Mouse (Mus musculus) embryonic facial prominence, embryonic 15.5 days (tissue): ENCODE results near the gene Lrrfip1. TPM values are rescaled to one million over a fixed set of nuclear protein-coding genes. Genes with fewer than 3 reads are reported as not detected.

Experiments used
- ATAC-seq: fragments of 200-750 bp; cut with Nextera tagmentation; 2 replicates; pipeline ENCODE4 v1.8.0; 2017; ENCODE audit warnings: low read depth, moderate TSS enrichment; ENCODE audit not compliant: insufficient number of reproducible peaks, low FRiP score, low TSS enrichment
- H3K27ac ChIP-seq: fragments of 300-500 bp; sonication (generic); replicated peaks from 2 replicates; pipeline ENCODE4 v1.5.1; 2015; ENCODE audit warnings: mild to moderate bottlenecking, inconsistent platforms
- H3K27me3 ChIP-seq: fragments of 300-500 bp; sonication (generic); 2 replicates; pipeline ENCODE4 v1.6.1; 2015; ENCODE audit warnings: inconsistent platforms
- H3K36me3 ChIP-seq: fragments of 300-500 bp; sonication (generic); 2 replicates; pipeline ENCODE4 v1.6.1; 2015; ENCODE audit warnings: mild to moderate bottlenecking, inconsistent platforms
- H3K4me1 ChIP-seq: fragments of 300-500 bp; sonication (generic); 2 replicates; pipeline ENCODE4 v1.6.1; 2015; ENCODE audit warnings: inconsistent platforms
- H3K4me2 ChIP-seq: fragments of 300-500 bp; sonication (generic); replicated peaks from 2 replicates; pipeline ENCODE4 v1.6.1; 2015; ENCODE audit warnings: mild to moderate bottlenecking, inconsistent platforms
- H3K4me3 ChIP-seq: fragments of 300-500 bp; sonication (generic); replicated peaks from 2 replicates; pipeline ENCODE4 v1.5.1; 2015; ENCODE audit warnings: mild to moderate bottlenecking, inconsistent platforms
- H3K9ac ChIP-seq: fragments of 300-500 bp; sonication (generic); 2 replicates; pipeline ENCODE4 v1.6.1; 2015; ENCODE audit warnings: inconsistent platforms
- H3K9me3 ChIP-seq: fragments of 300-500 bp; sonication (generic); replicated peaks from 2 replicates; pipeline ENCODE4 v1.6.1; 2016; ENCODE audit warnings: inconsistent platforms
- whole genome bisulfite sequencing: fragments of 180-500 bp; shearing (Covaris S2); methylation state at CpG from one replicate; pipeline ENCODE4 v1.1.7; 2015; 5-methylcytosine and 5-hydroxymethylcytosine counted together
- polyA plus RNA-seq: library from polyadenylated mRNA; unstranded; fragments of >200 nt; fragmentation: Nextera tagmentation; extraction: Ambion mirVana; gene quantifications from 2 replicates; pipeline ENCODE4 v1.2.1, GENCODE M21; 2015

Gene Lrrfip1
- polyA plus RNA-seq, 1 experiment from 2014 or later = 56.8 TPM

DNA sequence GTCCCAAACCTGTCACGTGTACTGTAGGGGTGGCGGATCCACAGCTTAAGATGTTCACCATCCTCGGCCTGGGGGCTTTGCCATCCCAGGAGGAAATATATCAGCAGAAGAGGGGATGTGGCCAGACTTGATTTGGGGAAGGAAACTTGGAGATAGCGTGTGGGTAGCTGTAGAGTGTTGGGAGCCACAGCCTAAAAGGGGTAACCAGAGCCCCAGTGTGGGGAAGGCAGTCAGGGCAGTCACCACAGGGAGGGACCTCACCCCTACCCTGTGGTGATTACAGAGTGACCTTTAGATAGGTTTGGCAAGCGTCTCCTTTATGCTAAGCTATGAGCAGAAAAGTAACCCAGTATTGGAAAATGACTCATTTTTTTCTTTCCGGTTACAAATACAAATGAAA, 71.0 kb downstream of the Lrrfip1 start:
- no peak overlapping the region for H3K4me2 ChIP-seq
- H3K9me3 ChIP-seq = no peaks in the 10 kb centered on the region
- ATAC-seq = no peak; the same call in 1 of the 2 replicates
- H3K27ac ChIP-seq = no peak overlapping the region
- H3K4me1 ChIP-seq = peaks cover 26% of the 10 kb centered on the region
- H3K9ac ChIP-seq = no peak overlapping the region
- H3K4me3 ChIP-seq = no peak overlapping the region
- no peaks in the 10 kb centered on the region for H3K27me3 ChIP-seq
- WGBS = 81% methylated on average over 6 of the region's 6 CpGs
- 0 out of 2 replicates have a peak, but pooled peaks cover 2% of the 10 kb centered on the region for H3K36me3 ChIP-seq

DNA sequence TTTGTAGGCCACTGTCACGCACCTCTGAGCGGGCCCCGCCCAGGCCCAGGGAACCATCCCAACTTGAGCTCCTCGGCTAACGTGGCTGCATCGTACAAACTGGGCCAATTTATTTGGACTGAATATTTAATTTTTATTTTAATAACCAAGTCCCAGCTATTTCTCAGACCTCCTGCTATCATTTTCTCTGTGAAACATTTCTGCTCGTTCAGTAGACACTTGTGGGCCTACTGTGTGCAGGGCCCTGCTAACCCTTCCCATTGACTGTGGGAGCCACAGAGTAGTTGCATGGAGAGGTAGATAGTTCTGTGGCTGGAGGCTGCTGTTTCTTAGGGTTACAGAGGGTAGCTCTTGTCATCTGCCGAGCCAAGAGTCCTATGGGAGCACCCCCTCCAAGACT, 72.0 kb downstream of the Lrrfip1 start:
- 87% methylated on average over 8 of the region's 8 CpGs for WGBS
- no peaks in the 10 kb centered on the region for H3K9me3 ChIP-seq
- peaks cover 16% of the 10 kb centered on the region for H3K4me1 ChIP-seq
- H3K9ac ChIP-seq = no peak overlapping the region
- H3K27ac ChIP-seq = no peak overlapping the region
- no peak overlapping the region for H3K4me2 ChIP-seq
- no peaks in the 10 kb centered on the region for H3K27me3 ChIP-seq
- ATAC-seq = no peak
- no peak overlapping the region for H3K4me3 ChIP-seq
- 0 out of 2 replicates have a peak, but pooled peaks cover 2% of the 10 kb centered on the region for H3K36me3 ChIP-seq

DNA sequence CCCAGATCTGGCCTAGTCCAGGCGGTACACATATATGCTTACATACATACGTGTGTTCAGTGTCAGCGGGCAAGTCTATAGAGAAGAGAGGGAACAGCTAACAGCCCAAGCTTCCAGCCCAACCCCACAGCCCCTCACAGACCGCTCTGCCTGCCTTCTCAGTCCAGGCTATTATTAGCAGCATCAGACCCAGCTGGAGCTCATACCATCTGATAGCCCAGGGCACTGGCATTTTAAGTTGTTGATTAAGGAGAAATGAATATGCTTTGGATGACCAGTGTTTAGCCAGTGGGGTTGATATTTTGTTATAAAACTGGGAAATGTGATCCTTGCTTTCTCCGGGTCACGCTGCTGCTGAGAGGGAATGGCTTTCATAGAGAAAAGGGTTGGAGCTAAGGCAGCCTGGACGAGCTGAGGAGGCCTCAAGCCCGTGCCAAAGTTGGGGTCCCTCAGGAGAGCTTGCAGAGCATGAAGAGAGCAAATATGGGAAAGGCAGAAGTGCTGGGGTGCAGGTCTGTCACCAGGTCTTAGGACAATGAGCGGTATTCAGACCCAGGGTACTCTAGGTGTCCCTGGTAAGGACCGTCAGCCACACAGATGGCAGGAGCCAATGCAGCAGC, 73.2 kb downstream of the Lrrfip1 start:
- no peak for ATAC-seq
- no peak overlapping the region for H3K27ac ChIP-seq
- H3K36me3 ChIP-seq = 0 out of 2 replicates have a peak, but pooled peaks cover 2% of the 10 kb centered on the region
- H3K27me3 ChIP-seq = no peaks in the 10 kb centered on the region
- H3K4me1 ChIP-seq = peaks cover 23% of the 10 kb centered on the region
- no peaks in the 10 kb centered on the region for H3K9me3 ChIP-seq
- H3K4me3 ChIP-seq = no peak overlapping the region
- no peak overlapping the region for H3K4me2 ChIP-seq
- WGBS = 66% methylated on average over 10 of the region's 10 CpGs
- no peak overlapping the region for H3K9ac ChIP-seq

DNA sequence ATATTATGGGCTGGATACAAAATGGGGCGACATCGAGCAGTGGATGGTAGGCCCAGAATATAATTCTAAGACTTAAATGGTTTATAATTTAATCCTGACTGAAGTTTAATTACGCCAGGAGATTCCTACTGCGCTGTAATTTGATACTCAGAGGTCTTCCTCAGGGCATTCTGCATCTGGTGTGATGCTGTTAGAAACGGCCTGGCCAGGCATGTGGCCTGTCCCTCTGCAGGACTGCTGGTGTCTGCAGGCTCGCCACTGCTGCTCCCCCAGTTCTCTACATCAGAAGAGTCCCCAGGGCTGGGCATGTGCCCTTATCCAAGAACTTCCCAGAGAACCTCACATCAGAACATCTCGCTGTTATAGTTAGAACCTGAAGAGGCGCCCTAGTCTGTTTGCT, 78.4 kb downstream of the Lrrfip1 start:
- WGBS = 42% methylated on average over 8 of the region's 8 CpGs
- Histone ChIP-seq H3K27ac (peak overlapping the region; percentile 17; the same call in 1 of the 2 replicates), H3K4me1 (peaks cover 21% of the 10 kb centered on the region), H3K9me3 (no peaks in the 10 kb centered on the region), H3K36me3 (no peaks in the 10 kb centered on the region), H3K27me3 (no peaks in the 10 kb centered on the region), H3K4me3 (no peak overlapping the region), H3K9ac (no peak overlapping the region), H3K4me2 (no peak overlapping the region)
- no peak for ATAC-seq

DNA sequence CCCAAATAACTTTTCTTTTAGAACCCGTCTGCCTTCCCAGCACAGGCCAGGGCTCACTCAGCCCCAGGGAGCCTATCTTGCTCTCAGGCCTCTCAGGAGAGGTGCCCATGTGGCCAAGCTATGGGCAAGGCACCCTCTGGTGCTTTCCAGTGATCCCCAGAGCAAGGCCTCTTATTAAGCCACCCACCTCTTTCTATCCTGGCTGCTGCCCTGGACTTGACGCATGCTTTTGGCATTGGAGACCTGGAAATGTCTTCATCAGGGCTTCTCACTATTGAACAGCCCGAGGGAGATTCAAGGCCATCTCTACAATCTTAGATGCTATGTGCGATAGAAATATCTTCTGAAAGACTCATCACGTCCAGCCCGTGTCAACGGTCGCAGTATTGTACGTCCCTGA, 78.9 kb downstream of the Lrrfip1 start:
- no peak overlapping the region for H3K4me2 ChIP-seq
- 72% methylated on average over 9 of the region's 9 CpGs for WGBS
- no peaks in the 10 kb centered on the region for H3K9me3 ChIP-seq
- no peaks in the 10 kb centered on the region for H3K36me3 ChIP-seq
- H3K27me3 ChIP-seq = no peaks in the 10 kb centered on the region
- no peak for ATAC-seq
- H3K4me1 ChIP-seq = peaks cover 21% of the 10 kb centered on the region
- no peak overlapping the region for H3K9ac ChIP-seq
- H3K4me3 ChIP-seq = no peak overlapping the region
- H3K27ac ChIP-seq = peak overlapping the region; percentile 17

DNA sequence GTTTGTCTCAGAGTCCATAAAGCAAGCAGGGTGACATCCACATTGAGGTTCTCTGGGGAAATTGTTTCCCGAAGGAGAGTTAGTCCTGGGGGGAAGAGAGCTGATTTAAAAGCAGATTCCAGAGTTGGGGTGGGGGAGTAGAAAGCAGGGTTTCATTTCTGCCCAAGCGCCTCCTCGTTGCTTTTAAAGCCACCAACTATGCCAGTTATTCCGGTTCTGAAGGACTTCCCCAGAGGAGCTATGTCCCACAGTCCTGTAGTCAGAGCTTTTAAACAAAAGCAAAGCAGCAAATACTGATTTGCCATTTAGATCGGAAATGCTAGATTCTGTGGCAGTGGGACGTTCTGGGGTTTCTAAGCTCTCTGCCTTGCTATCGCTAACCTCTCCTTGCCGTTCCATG, 79.4 kb downstream of the Lrrfip1 start:
- H3K9me3 ChIP-seq = no peaks in the 10 kb centered on the region
- peaks cover 21% of the 10 kb centered on the region for H3K4me1 ChIP-seq
- no peak overlapping the region for H3K4me2 ChIP-seq
- no peak for ATAC-seq
- no peak overlapping the region for H3K4me3 ChIP-seq
- no peaks in the 10 kb centered on the region for H3K36me3 ChIP-seq
- no peak overlapping the region for H3K9ac ChIP-seq
- no peaks in the 10 kb centered on the region for H3K27me3 ChIP-seq
- WGBS = 57% methylated on average over 8 of the region's 8 CpGs
- peak overlapping the region; percentile 17 for H3K27ac ChIP-seq

DNA sequence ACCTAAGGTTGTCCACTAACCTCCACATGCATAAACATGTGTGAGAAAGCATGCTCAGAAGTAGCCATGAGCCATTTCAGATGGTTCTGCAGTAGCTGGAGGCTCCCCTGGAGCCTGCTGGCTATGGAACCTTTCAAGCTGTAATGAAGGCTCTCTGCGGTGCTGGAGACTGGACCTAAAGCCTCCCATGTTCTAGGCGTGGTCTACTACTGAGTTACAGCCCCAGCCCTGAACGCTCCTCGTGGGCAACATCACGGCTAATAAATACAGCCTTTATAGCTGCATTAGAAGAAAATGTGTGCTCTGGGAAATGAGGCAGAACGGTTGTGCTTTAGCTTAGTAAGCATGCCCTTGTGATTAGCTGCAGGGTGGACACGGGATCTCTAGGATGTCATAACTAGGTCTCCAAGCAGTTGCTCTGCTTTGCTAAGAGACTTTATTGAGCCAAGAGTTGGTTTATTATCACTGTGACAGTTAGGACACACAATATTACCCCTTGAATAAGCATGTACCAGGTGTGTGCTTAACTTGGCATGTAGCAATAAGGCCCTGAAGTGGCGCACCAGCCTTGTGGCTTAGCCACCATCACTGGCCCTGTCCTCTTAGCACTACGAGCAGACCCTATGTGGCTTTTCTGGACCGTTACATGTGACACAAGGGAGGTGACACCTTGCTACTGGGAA, 81.3 kb downstream of the Lrrfip1 start:
- Histone ChIP-seq H3K9me3 (no peaks in the 10 kb centered on the region), H3K36me3 (no peaks in the 10 kb centered on the region), H3K4me3 (no peak overlapping the region), H3K27ac (no peak overlapping the region), H3K4me2 (no peak overlapping the region), H3K27me3 (no peaks in the 10 kb centered on the region), H3K9ac (no peak overlapping the region), H3K4me1 (peaks cover 26% of the 10 kb centered on the region)
- no peak for ATAC-seq
- WGBS = 84% methylated on average over 10 of the region's 10 CpGs

DNA sequence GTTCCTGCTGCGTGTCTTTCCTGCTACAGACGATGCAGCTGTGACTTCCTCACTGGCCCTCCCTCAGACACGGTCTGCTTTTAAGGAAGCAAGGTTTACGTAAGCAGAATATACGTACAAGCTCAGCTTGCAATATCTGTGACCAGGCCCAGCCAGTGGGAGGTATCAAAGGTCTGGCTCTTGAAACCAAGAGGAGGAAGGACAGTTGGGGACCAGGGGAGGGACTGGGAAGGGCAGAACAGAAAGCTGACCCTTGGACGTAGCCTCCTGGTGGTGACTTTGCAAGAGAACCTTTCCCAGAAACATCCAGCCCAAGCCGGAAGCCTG, 81.8 kb downstream of the Lrrfip1 start:
- no peak overlapping the region for H3K4me3 ChIP-seq
- WGBS = 78% methylated on average over 7 of the region's 7 CpGs
- H3K4me1 ChIP-seq = peaks cover 26% of the 10 kb centered on the region
- no peaks in the 10 kb centered on the region for H3K36me3 ChIP-seq
- H3K9me3 ChIP-seq = no peaks in the 10 kb centered on the region
- ATAC-seq = no peak
- no peak overlapping the region for H3K27ac ChIP-seq
- H3K27me3 ChIP-seq = no peaks in the 10 kb centered on the region
- H3K9ac ChIP-seq = no peak overlapping the region
- H3K4me2 ChIP-seq = no peak overlapping the region

DNA sequence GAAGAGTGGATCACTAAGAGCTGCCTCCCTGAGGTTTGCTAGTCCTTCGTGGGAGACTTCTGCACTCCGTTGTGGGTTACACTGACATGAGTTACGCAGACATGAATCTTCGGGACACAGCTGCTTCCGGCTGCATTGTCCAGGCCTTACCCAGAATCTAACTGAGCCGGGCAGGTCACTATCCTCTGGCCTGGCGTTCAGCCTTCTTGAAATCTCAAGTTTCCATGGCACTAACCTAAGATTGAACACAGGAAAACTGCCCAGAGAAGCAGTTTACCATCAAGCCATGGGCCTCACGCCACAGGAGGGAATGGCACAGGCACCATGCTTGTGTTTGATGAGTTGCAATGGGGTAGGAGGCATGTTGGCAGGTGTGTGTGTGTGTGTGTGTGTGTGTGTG, 85.8 kb downstream of the Lrrfip1 start:
- Histone ChIP-seq H3K9me3 (no peaks in the 10 kb centered on the region), H3K4me3 (no peak overlapping the region), H3K4me1 (peaks cover 26% of the 10 kb centered on the region), H3K27ac (no peak overlapping the region), H3K27me3 (no peaks in the 10 kb centered on the region), H3K4me2 (no peak overlapping the region), H3K9ac (no peak overlapping the region), H3K36me3 (no peaks in the 10 kb centered on the region)
- ATAC-seq = no peak
- 88% methylated on average over 8 of the region's 8 CpGs for WGBS

DNA sequence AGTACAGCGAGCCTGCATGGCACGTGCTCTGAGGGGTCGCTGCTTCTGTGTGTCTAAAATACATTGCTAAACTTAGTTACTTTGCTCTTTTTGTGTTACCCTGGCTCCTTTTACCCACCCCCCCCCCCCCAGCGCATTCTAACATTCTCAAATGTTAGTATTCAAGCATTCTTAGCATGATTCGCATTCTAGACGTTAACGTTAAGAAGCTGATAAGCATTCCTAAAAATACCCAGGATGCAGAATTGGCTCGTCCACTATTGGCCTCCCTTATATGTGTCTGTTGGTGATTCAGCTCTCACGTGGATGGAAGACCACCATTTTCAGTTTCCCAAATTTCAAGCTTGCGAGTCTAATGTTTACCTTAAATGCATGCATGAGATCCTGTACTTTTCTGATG, 86.5 kb downstream of the Lrrfip1 start:
- H3K9me3 ChIP-seq = no peaks in the 10 kb centered on the region
- no peaks in the 10 kb centered on the region for H3K27me3 ChIP-seq
- no peak overlapping the region for H3K4me2 ChIP-seq
- no peak overlapping the region for H3K9ac ChIP-seq
- peaks cover 27% of the 10 kb centered on the region for H3K4me1 ChIP-seq
- H3K4me3 ChIP-seq = no peak overlapping the region
- no peaks in the 10 kb centered on the region for H3K36me3 ChIP-seq
- WGBS = 68% methylated on average over 10 of the region's 10 CpGs
- ATAC-seq = no peak
- 0 out of 2 replicates have a peak overlapping the region, but pooled peaks have one; percentile 5 for H3K27ac ChIP-seq

DNA sequence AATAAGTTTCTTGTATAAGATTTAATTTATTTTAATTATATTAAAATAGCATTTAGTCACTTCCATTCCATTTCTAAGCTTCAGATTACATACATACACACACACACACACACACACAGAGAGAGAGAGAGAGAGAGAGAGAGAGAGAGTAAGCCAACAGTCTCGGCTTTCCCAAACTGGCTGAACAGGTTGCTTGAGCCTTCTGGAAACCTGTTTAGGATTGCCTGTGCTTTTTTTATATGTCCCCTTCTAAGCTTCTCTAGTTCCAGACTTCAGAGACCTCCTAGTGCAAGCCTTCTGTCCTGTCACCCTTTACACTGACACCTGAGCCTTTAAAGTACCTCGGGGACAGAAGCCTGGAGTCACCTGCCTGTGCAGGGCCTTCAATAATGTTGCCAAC, 87.1 kb downstream of the Lrrfip1 start:
- Histone ChIP-seq H3K4me2 (no peak overlapping the region), H3K4me1 (peaks cover 27% of the 10 kb centered on the region), H3K36me3 (no peaks in the 10 kb centered on the region), H3K27me3 (no peaks in the 10 kb centered on the region), H3K4me3 (no peak overlapping the region), H3K9me3 (no peaks in the 10 kb centered on the region), H3K9ac (no peak overlapping the region), H3K27ac (peak overlapping the region; percentile 74)
- no peak for ATAC-seq
- WGBS = 34% methylated on average over 2 of the region's 2 CpGs

DNA sequence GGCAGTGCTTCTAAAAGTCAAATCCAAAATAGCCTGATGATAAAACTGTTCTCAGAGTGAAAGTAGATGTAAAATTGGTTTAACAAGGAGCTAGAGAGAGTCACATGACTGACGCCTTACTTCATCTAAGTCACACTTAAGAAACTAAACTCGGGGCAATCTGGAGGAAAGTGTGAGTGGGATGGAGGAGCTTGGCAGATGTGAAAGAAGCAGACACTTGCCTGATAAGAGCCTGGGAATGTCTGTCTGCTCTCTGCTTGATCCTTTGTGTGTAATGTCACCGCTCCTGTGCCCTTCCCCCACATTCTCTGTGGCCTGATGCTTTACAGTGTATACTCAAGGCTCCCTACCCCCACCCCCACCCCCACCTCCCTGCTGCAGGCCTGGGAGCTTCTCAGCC, 87.8 kb downstream of the Lrrfip1 start:
- no peak overlapping the region for H3K9ac ChIP-seq
- H3K4me1 ChIP-seq = peaks cover 27% of the 10 kb centered on the region
- H3K27ac ChIP-seq = peak overlapping the region; percentile 74; the same call in 1 of the 2 replicates
- no peaks in the 10 kb centered on the region for H3K27me3 ChIP-seq
- no peaks in the 10 kb centered on the region for H3K36me3 ChIP-seq
- no peak overlapping the region for H3K4me3 ChIP-seq
- WGBS = 27% methylated on average over 3 of the region's 3 CpGs
- no peak for ATAC-seq
- H3K4me2 ChIP-seq = no peak overlapping the region
- no peaks in the 10 kb centered on the region for H3K9me3 ChIP-seq
